Mouse (Mus musculus): ENCODE results near the gene B4galt7. TPM values are rescaled to one million over a fixed set of nuclear protein-coding genes. Genes with fewer than 3 reads are reported as not detected.
"Not testable (repeated sequence)": the region's sequence is repeated elsewhere in the genome, so short reads cannot be mapped to it uniquely, and the experiment has no call there.

Gene B4galt7
- 5.7 and 6.5 TPM in 2 replicates for polyA plus RNA-seq (2015; fragmentation: Nextera tagmentation; extraction: Ambion mirVana)

GRCm38 (mm10) chr13:55599566-55600540, at the start of gene B4galt7:
B4galt7 (plus strand) TSS chr13:55599896.
- H3K4me2 ChIP-seq (ENCODE audit: low read depth, low read length), result peak within 1 kb of the TSS; percentile 92
- peaks cover 22% of the 10 kb centered on the region for H3K36me3 ChIP-seq (ENCODE audit: control insufficient read depth, insufficient read depth)
- H3K9me3 ChIP-seq (replicated peaks; ENCODE audit: control insufficient read depth, low read length), result no peaks in the 10 kb centered on the region
- peaks cover 11% of the 10 kb centered on the region for H3K4me1 ChIP-seq (ENCODE audit: control insufficient read depth, low read depth, low read length)
- peak within 1 kb of the TSS; percentile 94 for H3K4me3 ChIP-seq (ENCODE audit: low read depth, low read length)
- no peaks in the 10 kb centered on the region for H3K27me3 ChIP-seq (ENCODE audit: control insufficient read depth, insufficient read depth, low read depth, low read length)
- peak within 1 kb of the TSS; percentile 87 for H3K9ac ChIP-seq (ENCODE audit: low read depth, low read length)
- ATAC-seq (ENCODE audit: low read depth), result peak; percentile 92
- H3K27ac ChIP-seq (ENCODE audit: low read length), result peak within 1 kb of the TSS; percentile 56
- WGBS (ENCODE audit: insufficient replicate concordance), result 6% methylated on average over 51 of the region's 51 CpGs

- Histone ChIP-seq H3K9me3 (replicated peaks; ENCODE audit: control insufficient read depth, low read length) (no peaks in the 10 kb centered on the region), H3K36me3 (ENCODE audit: control insufficient read depth, insufficient read depth) (peaks cover 11% of the 10 kb centered on the region), H3K27me3 (ENCODE audit: control insufficient read depth, insufficient read depth, low read depth, low read length) (no peaks in the 10 kb centered on the region), H3K9ac (ENCODE audit: low read depth, low read length) (no peak overlapping the region), H3K4me2 (ENCODE audit: low read depth, low read length) (no peak overlapping the region), H3K4me3 (ENCODE audit: low read depth, low read length) (no peak overlapping the region), H3K27ac (ENCODE audit: low read length) (no peak overlapping the region), H3K4me1 (ENCODE audit: control insufficient read depth, low read depth, low read length) (no peaks in the 10 kb centered on the region)
- no peak for ATAC-seq (ENCODE audit: low read depth)
- 82% methylated on average over 9 of the region's 9 CpGs for WGBS (ENCODE audit: insufficient replicate concordance)
These were observed 43.8 kb upstream of the B4galt7 start for GRCm38 (mm10) chr13:55555921-55556320.

DNA sequence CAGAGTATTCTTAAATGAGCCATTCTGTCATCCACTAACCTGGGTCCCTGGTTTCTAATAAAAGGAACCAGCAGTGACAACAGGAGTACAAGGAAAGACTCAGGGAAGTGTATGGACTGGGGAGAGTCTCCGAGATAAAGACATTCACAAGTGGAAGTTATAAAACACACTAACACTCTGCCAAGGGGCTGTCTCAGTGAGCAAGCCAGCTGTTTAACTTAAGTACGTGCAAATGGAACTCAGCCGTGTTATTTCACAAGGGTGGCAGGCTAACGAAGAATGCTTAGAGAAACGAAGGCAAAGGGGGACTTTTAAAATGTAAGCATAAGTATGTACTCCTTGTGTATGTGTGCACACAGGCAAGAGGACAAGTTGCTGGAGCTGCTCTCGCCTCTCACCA, 42.2 kb upstream of the B4galt7 start:
- H3K4me2 ChIP-seq (ENCODE audit: low read depth, low read length), result no peak overlapping the region
- no peaks in the 10 kb centered on the region for H3K9me3 ChIP-seq (replicated peaks; ENCODE audit: control insufficient read depth, low read length)
- no peak overlapping the region for H3K27ac ChIP-seq (ENCODE audit: low read length)
- WGBS (ENCODE audit: insufficient replicate concordance), result 79% methylated on average over 6 of the region's 6 CpGs
- no peak overlapping the region for H3K9ac ChIP-seq (ENCODE audit: low read depth, low read length)
- H3K27me3 ChIP-seq (ENCODE audit: control insufficient read depth, insufficient read depth, low read depth, low read length), result no peaks in the 10 kb centered on the region
- no peaks in the 10 kb centered on the region for H3K4me1 ChIP-seq (ENCODE audit: control insufficient read depth, low read depth, low read length)
- H3K4me3 ChIP-seq (ENCODE audit: low read depth, low read length), result no peak overlapping the region
- ATAC-seq (ENCODE audit: low read depth), result no peak
- H3K36me3 ChIP-seq (ENCODE audit: control insufficient read depth, insufficient read depth), result peaks cover 11% of the 10 kb centered on the region

GRCm38 (mm10) chr13:55563266-55563879, 36.3 kb upstream of the B4galt7 start:
- no peaks in the 10 kb centered on the region for H3K9me3 ChIP-seq (replicated peaks; ENCODE audit: control insufficient read depth, low read length)
- no peak overlapping the region for H3K27ac ChIP-seq (ENCODE audit: low read length)
- H3K4me2 ChIP-seq (ENCODE audit: low read depth, low read length), result no peak overlapping the region
- no peaks in the 10 kb centered on the region for H3K27me3 ChIP-seq (ENCODE audit: control insufficient read depth, insufficient read depth, low read depth, low read length)
- no peak overlapping the region for H3K9ac ChIP-seq (ENCODE audit: low read depth, low read length)
- 78% methylated on average over 7 of the region's 7 CpGs for WGBS (ENCODE audit: insufficient replicate concordance)
- H3K36me3 ChIP-seq (ENCODE audit: control insufficient read depth, insufficient read depth), result no peaks in the 10 kb centered on the region; the same call in 1 of the 2 replicates
- H3K4me1 ChIP-seq (ENCODE audit: control insufficient read depth, low read depth, low read length), result no peaks in the 10 kb centered on the region
- ATAC-seq (ENCODE audit: low read depth), result no peak
- H3K4me3 ChIP-seq (ENCODE audit: low read depth, low read length), result no peak overlapping the region

GRCm38 (mm10) chr13:55567001-55567400, 32.7 kb upstream of the B4galt7 start:
- Histone ChIP-seq H3K4me1 (ENCODE audit: control insufficient read depth, low read depth, low read length) (peaks cover 17% of the 10 kb centered on the region), H3K9me3 (replicated peaks; ENCODE audit: control insufficient read depth, low read length) (no peaks in the 10 kb centered on the region), H3K36me3 (ENCODE audit: control insufficient read depth, insufficient read depth) (no peaks in the 10 kb centered on the region; the same call in 1 of the 2 replicates), H3K27ac (ENCODE audit: low read length) (no peak overlapping the region), H3K27me3 (ENCODE audit: control insufficient read depth, insufficient read depth, low read depth, low read length) (no peaks in the 10 kb centered on the region), H3K9ac (ENCODE audit: low read depth, low read length) (no peak overlapping the region), H3K4me2 (ENCODE audit: low read depth, low read length) (no peak overlapping the region), H3K4me3 (ENCODE audit: low read depth, low read length) (no peak overlapping the region)
- 80% methylated on average over 6 of the region's 6 CpGs for WGBS (ENCODE audit: insufficient replicate concordance)
- no peak for ATAC-seq (ENCODE audit: low read depth)

- Histone ChIP-seq H3K36me3 (ENCODE audit: control insufficient read depth, insufficient read depth) (no peaks in the 10 kb centered on the region; the same call in 1 of the 2 replicates), H3K27ac (ENCODE audit: low read length) (no peak overlapping the region), H3K9me3 (replicated peaks; ENCODE audit: control insufficient read depth, low read length) (no peaks in the 10 kb centered on the region), H3K4me1 (ENCODE audit: control insufficient read depth, low read depth, low read length) (peaks cover 20% of the 10 kb centered on the region), H3K4me2 (ENCODE audit: low read depth, low read length) (no peak overlapping the region), H3K4me3 (ENCODE audit: low read depth, low read length) (no peak overlapping the region), H3K9ac (ENCODE audit: low read depth, low read length) (no peak overlapping the region), H3K27me3 (ENCODE audit: control insufficient read depth, insufficient read depth, low read depth, low read length) (no peaks in the 10 kb centered on the region)
- no peak for ATAC-seq (ENCODE audit: low read depth)
- 77% methylated on average over 2 of the region's 2 CpGs for WGBS (ENCODE audit: insufficient replicate concordance)
These were observed 31.7 kb upstream of the B4galt7 start for GRCm38 (mm10) chr13:55567949-55568348.

DNA sequence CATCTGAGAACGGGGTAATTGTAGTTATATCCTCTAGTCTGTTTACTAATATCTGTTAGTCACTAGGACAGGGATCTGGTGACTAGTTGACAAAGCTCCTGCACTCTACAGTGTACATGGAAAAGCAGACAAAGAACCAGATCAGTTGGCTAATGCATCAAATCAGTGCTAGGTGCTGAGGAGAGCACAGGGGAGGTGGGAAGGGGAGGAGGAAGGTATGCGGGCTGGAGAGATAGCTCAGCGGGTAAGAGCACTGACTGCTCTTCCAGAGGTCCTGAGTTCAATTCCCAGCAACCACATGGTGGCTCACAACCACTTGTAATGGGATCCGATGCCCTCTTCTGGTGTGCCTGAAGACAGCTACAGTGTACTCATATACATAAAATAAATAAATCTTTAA, 31.2 kb upstream of the B4galt7 start:
- ATAC-seq (ENCODE audit: low read depth); H3K4me2 ChIP-seq (ENCODE audit: low read depth, low read length); H3K9ac ChIP-seq (ENCODE audit: low read depth, low read length); H3K27me3 ChIP-seq (ENCODE audit: control insufficient read depth, insufficient read depth, low read depth, low read length); H3K4me3 ChIP-seq (ENCODE audit: low read depth, low read length); H3K27ac ChIP-seq (ENCODE audit: low read length); H3K9me3 ChIP-seq (replicated peaks; ENCODE audit: control insufficient read depth, low read length); H3K36me3 ChIP-seq (ENCODE audit: control insufficient read depth, insufficient read depth): not testable (repeated sequence)
- WGBS (ENCODE audit: insufficient replicate concordance), result 73% methylated on average over 4 of the region's 4 CpGs
- H3K4me1 ChIP-seq (ENCODE audit: control insufficient read depth, low read depth, low read length), result peaks cover 20% of the 10 kb centered on the region

GRCm38 (mm10) chr13:55569726-55570285, 29.9 kb upstream of the B4galt7 start:
- Histone ChIP-seq H3K4me1 (ENCODE audit: control insufficient read depth, low read depth, low read length) (peaks cover 20% of the 10 kb centered on the region), H3K9me3 (replicated peaks; ENCODE audit: control insufficient read depth, low read length) (no peaks in the 10 kb centered on the region), H3K27ac (ENCODE audit: low read length) (no peak overlapping the region), H3K36me3 (ENCODE audit: control insufficient read depth, insufficient read depth) (no peaks in the 10 kb centered on the region; the same call in 1 of the 2 replicates), H3K4me2 (ENCODE audit: low read depth, low read length) (peak overlapping the region; percentile 97), H3K4me3 (ENCODE audit: low read depth, low read length) (peak overlapping the region; percentile 99), H3K27me3 (ENCODE audit: control insufficient read depth, insufficient read depth, low read depth, low read length) (no peaks in the 10 kb centered on the region), H3K9ac (ENCODE audit: low read depth, low read length) (peak overlapping the region; percentile 98)
- no peak for ATAC-seq (ENCODE audit: low read depth)
- 23% methylated on average over 16 of the region's 16 CpGs for WGBS (ENCODE audit: insufficient replicate concordance)
